Mouse (Mus musculus) MEL (cell line): ENCODE results near the gene Gm6096.
A peak's percentile ranks its signal among the peaks of the same experiment; 100 is the strongest.

Experiments used
- CHD1 ChIP-seq: IDR thresholded peaks from 2 replicates; pipeline ENCODE4 v1.6.1; 2012; ENCODE audit warnings: low read depth, mild to moderate bottlenecking, inconsistent platforms, low read length, improper control_type of control experiment
- CTCF ChIP-seq, 3 experiments: IDR thresholded peaks in 2 of 3; conservative IDR thresholded peaks in 1 of 3; 2 replicates each; pipeline ENCODE4 v1.5.1; 2011 to 2012; ENCODE audit warnings: low read length in 3 of 3, low read depth in 2 of 3, mild to moderate bottlenecking in 2 of 3, improper control_type of control experiment in 1 of 3, inconsistent platforms in 1 of 3, mixed read lengths in 1 of 3, moderate library complexity in 1 of 3; ENCODE audit not compliant: control insufficient read depth in 1 of 3, insufficient read depth in 1 of 3, poor library complexity in 1 of 3, severe bottlenecking in 1 of 3
- EP300 ChIP-seq, 2 experiments: IDR thresholded peaks; 2 replicates each; pipeline ENCODE4 v1.6.1; 2011; ENCODE audit warnings: improper control_type of control experiment in 2 of 2, low read length in 2 of 2, low read depth in 1 of 2, mild to moderate bottlenecking in 1 of 2
- ETS1 ChIP-seq: IDR thresholded peaks from 2 replicates; pipeline ENCODE4 v1.6.1; 2012; ENCODE audit warnings: low read depth, mild to moderate bottlenecking, inconsistent platforms, low read length, improper control_type of control experiment, moderate library complexity
- GATA1 ChIP-seq: IDR thresholded peaks from 2 replicates; pipeline ENCODE4 v1.6.1; 2011; ENCODE audit warnings: low read depth, low read length, improper control_type of control experiment
- HCFC1 ChIP-seq: IDR thresholded peaks from 2 replicates; pipeline ENCODE4 v1.6.1; 2012; ENCODE audit warnings: low read depth, mild to moderate bottlenecking, inconsistent platforms, low read length, improper control_type of control experiment, moderate library complexity
- MAFK ChIP-seq: IDR thresholded peaks from 2 replicates; pipeline ENCODE4 v1.6.1; 2011; ENCODE audit warnings: low read depth, mild to moderate bottlenecking, low read length, improper control_type of control experiment, borderline replicate concordance
- NELFE ChIP-seq: IDR thresholded peaks from 2 replicates; pipeline ENCODE4 v1.6.1; 2011; ENCODE audit warnings: low read depth, low read length, improper control_type of control experiment
- NRF1 ChIP-seq: IDR thresholded peaks from 2 replicates; pipeline ENCODE4 v1.6.1; 2014; ENCODE audit warnings: low read depth, mild to moderate bottlenecking, inconsistent platforms, low read length, improper control_type of control experiment, moderate library complexity; ENCODE audit not compliant: poor library complexity, insufficient read depth, severe bottlenecking
- POLR2A ChIP-seq, 2 experiments: IDR thresholded peaks; 2 replicates each; pipeline ENCODE4 v1.6.1; 2011 to 2012; ENCODE audit warnings: low read length in 2 of 2, mild to moderate bottlenecking in 2 of 2, control low read depth in 1 of 2, improper control_type of control experiment in 1 of 2, low read depth in 1 of 2, moderate library complexity in 1 of 2; ENCODE audit not compliant: control insufficient read depth in 1 of 2, insufficient read depth in 1 of 2, poor library complexity in 1 of 2
- SIN3A ChIP-seq: IDR thresholded peaks from 2 replicates; pipeline ENCODE4 v1.6.1; 2012; ENCODE audit warnings: low read length, improper control_type of control experiment, inconsistent platforms
- USF1 ChIP-seq: IDR thresholded peaks from 2 replicates; pipeline ENCODE4 v1.6.1; 2014; ENCODE audit warnings: low read depth, mild to moderate bottlenecking, inconsistent platforms, low read length, improper control_type of control experiment, moderate library complexity
- ZNF384 ChIP-seq: IDR thresholded peaks from 2 replicates; pipeline ENCODE4 v1.6.1; 2012; ENCODE audit warnings: low read depth, mild to moderate bottlenecking, inconsistent platforms, low read length, improper control_type of control experiment

DNA sequence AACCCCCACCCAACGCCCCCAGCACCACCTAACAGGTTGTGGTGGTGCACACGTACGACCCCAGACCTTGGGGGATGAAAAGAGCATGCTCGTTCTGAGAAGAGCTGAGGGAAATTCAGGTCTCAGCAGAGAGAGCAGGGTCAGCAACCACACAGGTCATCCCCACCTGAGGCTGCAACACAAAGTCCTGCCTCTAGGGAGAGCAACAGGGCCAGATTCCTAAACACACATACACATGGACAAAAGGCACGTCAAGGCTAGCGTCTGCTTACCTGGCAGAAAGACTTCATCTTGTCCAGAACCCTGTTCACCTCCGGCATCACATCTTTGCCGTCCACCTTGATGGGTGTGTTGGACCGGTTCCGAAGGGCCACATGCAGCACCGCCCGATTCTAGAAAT lies 24.0 kb upstream of the Gm6096 start:
- peak in 1 of 3 experiments; percentile 26; a peak in 2 of 6 replicates for TF ChIP-seq CTCF (IDR thresholded peaks at IDR 0.05 in 2 of 3, conservative IDR thresholded peaks at IDR 0.05 in 1 of 3; ENCODE audit: control insufficient read depth in 1 of 3, insufficient read depth in 1 of 3, low read depth in 2 of 3, low read length in 3 of 3, poor library complexity in 1 of 3, severe bottlenecking in 1 of 3)
- no peak for TF ChIP-seq NELFE
- no peak for TF ChIP-seq ETS1
- TF ChIP-seq NRF1: no peak
- no peak for TF ChIP-seq CHD1
- no peak for TF ChIP-seq GATA1
- TF ChIP-seq SIN3A: no peak
- no peak for TF ChIP-seq EP300 (IDR thresholded peaks at IDR 0.05; ENCODE audit: low read depth in 1 of 2, low read length in 2 of 2)
- TF ChIP-seq HCFC1: no peak
- no peak for TF ChIP-seq USF1
- no peak for TF ChIP-seq POLR2A (IDR thresholded peaks at IDR 0.05; ENCODE audit: control insufficient read depth in 1 of 2, insufficient read depth in 1 of 2, low read depth in 1 of 2, low read length in 2 of 2, poor library complexity in 1 of 2)
- no peak for TF ChIP-seq MAFK
- TF ChIP-seq ZNF384: no peak
